Mouse (Mus musculus): ENCODE data around the gene Vdac1.

GRCm38 (mm10) chr11:52348156-52348555 lies 12.5 kb upstream of the Vdac1 start:
- TF ChIP-seq CTCF (IDR thresholded peaks at IDR 0.05; ENCODE audit: low read depth) (no peak), EP300 (IDR thresholded peaks at IDR 0.05; ENCODE audit: low read depth) (no peak)

Measured in liver, embryonic 14.5 days (tissue).